Mouse (Mus musculus) forebrain, embryonic 11.5 days (tissue): Measurements from ENCODE around the gene Smad1. TPM values are rescaled to one million over a fixed set of nuclear protein-coding genes. Genes with fewer than 3 reads are reported as not detected.

Source experiments
- ATAC-seq: fragments of 200-750 bp; cut with Nextera tagmentation; replicated peaks from 2 replicates; pipeline ENCODE4 v1.8.0; 2017; ENCODE audit warnings: moderate TSS enrichment; ENCODE audit not compliant: low FRiP score
- DNase-seq: peaks from one replicate; pipeline ENCODE4 v3.0.0-alpha.2; 2017; ENCODE audit warnings: low spot score
- H3K27ac ChIP-seq: fragments of 300-500 bp; sonication (generic); 2 replicates; pipeline ENCODE4 v1.5.1; 2014; ENCODE audit warnings: low read depth, low read length
- H3K27me3 ChIP-seq: fragments of 300-500 bp; sonication (generic); 2 replicates; pipeline ENCODE4 v1.6.1; 2014; ENCODE audit warnings: mild to moderate bottlenecking, low read length, mixed read lengths; ENCODE audit not compliant: control insufficient read depth, insufficient read depth
- H3K36me3 ChIP-seq: fragments of 300-500 bp; sonication (generic); 2 replicates; pipeline ENCODE4 v1.6.1; 2014; ENCODE audit warnings: mild to moderate bottlenecking, low read length, moderate library complexity, mixed read lengths; ENCODE audit not compliant: control insufficient read depth, insufficient read depth
- H3K4me1 ChIP-seq: fragments of 300-500 bp; sonication (generic); replicated peaks from 2 replicates; pipeline ENCODE4 v1.6.1; 2014; ENCODE audit warnings: low read length, mixed read lengths; ENCODE audit not compliant: control insufficient read depth, insufficient read depth
- H3K4me2 ChIP-seq: fragments of 300-500 bp; sonication (generic); 2 replicates; pipeline ENCODE4 v1.6.1; 2014; ENCODE audit warnings: low read depth, mild to moderate bottlenecking, low read length, moderate library complexity, mixed read lengths; ENCODE audit not compliant: severe bottlenecking
- H3K4me3 ChIP-seq: fragments of 300-500 bp; sonication (generic); 2 replicates; pipeline ENCODE4 v1.5.1; 2014; ENCODE audit warnings: low read depth, low read length
- H3K9ac ChIP-seq: fragments of 300-500 bp; sonication (generic); 2 replicates; pipeline ENCODE4 v1.6.1; 2014; ENCODE audit warnings: low read length
- H3K9me3 ChIP-seq: fragments of 300-500 bp; sonication (generic); 2 replicates; pipeline ENCODE4 v1.6.1; 2016; ENCODE audit warnings: low read length, mixed read lengths; ENCODE audit not compliant: control insufficient read depth
- WGBS: fragments of 180-500 bp; shearing (Covaris S2); extraction: QIAGEN DNeasy Blood & Tissue Kit; methylation state at CpG from one replicate; pipeline ENCODE4 v1.1.7; 2014; 5-methylcytosine and 5-hydroxymethylcytosine counted together
- polyA plus RNA-seq: library from polyadenylated mRNA; unstranded; fragments of >200 nt; fragmentation: Nextera tagmentation; extraction: Ambion mirVana; gene quantifications from 2 replicates; pipeline ENCODE4 v1.2.1, GENCODE M21; 2014

Smad1 gene
- polyA plus RNA-seq, 1 experiment from 2014 or later = 57.6 TPM

DNA sequence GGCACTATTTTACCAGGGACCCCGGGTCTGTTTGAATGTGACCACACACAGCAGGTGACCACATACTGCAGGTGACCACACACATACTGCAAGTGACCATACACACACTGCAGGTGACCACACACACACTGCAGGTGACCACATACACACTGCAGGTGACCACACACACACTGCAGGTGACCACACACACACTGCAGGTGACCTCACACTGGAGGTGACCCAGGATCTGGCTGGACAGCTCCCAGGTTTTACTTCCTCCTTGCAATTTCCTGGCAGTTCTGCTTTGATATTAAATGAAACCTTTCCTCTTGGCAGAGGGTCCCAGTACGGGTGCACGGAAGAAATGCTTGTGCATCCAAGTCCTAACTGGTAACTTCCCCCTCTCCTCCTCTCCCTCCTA lies 75.3 kb downstream of the Smad1 start:
- H3K4me3 ChIP-seq = no peak overlapping the region
- peak; percentile 21 for DNase-seq
- no peak overlapping the region for H3K27ac ChIP-seq
- H3K4me2 ChIP-seq = no peak overlapping the region
- no peaks in the 10 kb centered on the region for H3K4me1 ChIP-seq
- no peaks in the 10 kb centered on the region for H3K27me3 ChIP-seq
- WGBS = 79% methylated on average over 3 of the region's 3 CpGs
- H3K9me3 ChIP-seq = no peaks in the 10 kb centered on the region
- ATAC-seq = no peak
- no peak overlapping the region for H3K9ac ChIP-seq
- no peaks in the 10 kb centered on the region for H3K36me3 ChIP-seq

DNA sequence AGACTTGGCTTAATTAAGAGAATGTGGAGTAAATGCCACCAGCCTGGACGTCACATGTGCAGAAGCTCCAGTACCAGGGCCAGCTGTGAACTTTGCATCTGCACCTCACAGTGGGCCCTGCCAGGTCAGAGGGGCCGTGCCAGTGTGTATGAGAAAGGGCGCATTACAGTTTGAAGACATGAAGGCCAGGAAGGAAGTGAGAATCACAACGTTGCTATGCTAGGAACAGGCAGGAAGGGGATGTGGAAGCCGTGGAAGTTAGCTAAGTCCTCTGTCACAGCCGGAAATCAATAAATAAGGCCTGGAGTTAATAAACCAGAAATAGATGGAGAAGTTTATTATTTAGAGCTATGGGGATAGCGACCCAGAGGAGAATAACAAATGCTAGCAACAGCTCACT lies 76.2 kb downstream of the Smad1 start:
- Histone ChIP-seq H3K4me1 (no peaks in the 10 kb centered on the region), H3K36me3 (no peaks in the 10 kb centered on the region), H3K4me2 (no peak overlapping the region), H3K9ac (no peak overlapping the region), H3K27me3 (no peaks in the 10 kb centered on the region), H3K27ac (no peak overlapping the region), H3K9me3 (no peaks in the 10 kb centered on the region), H3K4me3 (no peak overlapping the region)
- peak; percentile 42 for DNase-seq
- 81% methylated on average over 7 of the region's 7 CpGs for WGBS
- ATAC-seq = no peak

DNA sequence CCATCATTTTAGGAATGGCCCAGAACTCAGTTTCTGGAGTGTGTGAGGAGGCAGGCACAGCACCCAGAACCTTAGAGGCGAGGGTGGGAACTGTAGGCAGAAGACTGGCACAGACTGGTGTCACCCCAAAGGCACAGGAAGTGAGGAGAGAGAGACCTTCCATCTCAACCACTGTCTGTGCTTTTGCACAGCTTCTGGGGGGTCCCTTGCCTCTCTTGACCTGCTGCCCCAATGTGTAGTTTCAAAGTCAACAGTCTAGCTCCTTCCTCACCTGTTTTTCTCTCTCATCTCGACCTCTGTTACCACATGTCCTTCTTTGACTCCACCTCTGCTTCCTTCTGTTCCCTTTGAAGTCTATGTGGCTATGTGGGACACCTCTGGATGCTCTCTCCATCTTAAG lies 88.5 kb downstream of the Smad1 start:
- Histone ChIP-seq H3K27ac (no peak overlapping the region), H3K9ac (no peak overlapping the region), H3K4me2 (no peak overlapping the region), H3K36me3 (no peaks in the 10 kb centered on the region), H3K4me3 (no peak overlapping the region), H3K9me3 (no peaks in the 10 kb centered on the region), H3K27me3 (no peaks in the 10 kb centered on the region), H3K4me1 (no peaks in the 10 kb centered on the region)
- WGBS = 76% methylated on average over 2 of the region's 2 CpGs
- no peak for ATAC-seq
- no peak for DNase-seq

DNA sequence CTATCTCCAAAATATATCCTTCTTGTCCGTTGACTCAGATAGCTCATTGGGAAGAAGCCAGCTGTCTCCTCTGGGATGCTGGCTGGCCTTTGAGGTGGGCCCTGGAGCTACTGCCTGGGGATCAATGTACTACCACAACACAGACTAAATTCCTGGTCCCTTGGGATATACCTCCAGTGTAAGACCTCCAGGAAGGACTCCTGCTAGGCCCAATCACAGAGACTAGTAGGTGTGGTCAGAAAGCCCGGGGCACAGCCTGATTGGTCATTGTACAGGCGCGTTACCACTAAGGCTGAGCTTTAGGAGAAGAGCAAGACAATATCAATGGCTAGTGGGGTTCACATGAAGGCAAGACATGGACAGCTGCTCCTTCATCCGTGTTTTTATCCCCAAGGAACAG lies 93.4 kb downstream of the Smad1 start:
- no peak for DNase-seq
- Histone ChIP-seq H3K27ac (no peak overlapping the region), H3K4me3 (no peak overlapping the region), H3K36me3 (no peaks in the 10 kb centered on the region), H3K9me3 (no peaks in the 10 kb centered on the region), H3K27me3 (no peaks in the 10 kb centered on the region), H3K9ac (no peak overlapping the region), H3K4me1 (no peaks in the 10 kb centered on the region), H3K4me2 (no peak overlapping the region)
- WGBS = 65% methylated on average over 5 of the region's 5 CpGs
- ATAC-seq = no peak

DNA sequence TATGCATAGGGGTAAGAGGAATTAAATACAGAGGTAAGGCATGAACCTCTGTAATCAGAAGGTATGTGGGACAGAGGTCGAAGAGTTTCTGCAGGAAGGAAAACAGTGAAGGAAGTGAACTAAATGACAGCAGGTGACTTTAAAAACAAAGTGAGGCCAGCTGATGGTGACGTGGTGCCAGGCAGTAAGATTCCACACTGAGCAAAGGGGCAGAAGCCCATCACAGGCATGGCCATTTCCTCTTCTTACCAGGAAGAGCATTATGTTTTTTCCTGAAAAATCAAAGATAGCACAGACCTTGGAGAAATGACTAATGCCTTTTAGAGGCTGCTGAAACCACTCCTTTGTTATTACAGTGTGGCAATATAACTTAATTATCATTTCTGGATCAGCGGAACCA lies 97.8 kb downstream of the Smad1 start:
- Histone ChIP-seq H3K27me3 (no peaks in the 10 kb centered on the region), H3K4me2 (no peak overlapping the region), H3K9me3 (no peaks in the 10 kb centered on the region), H3K36me3 (no peaks in the 10 kb centered on the region), H3K4me3 (no peak overlapping the region), H3K9ac (no peak overlapping the region), H3K4me1 (no peaks in the 10 kb centered on the region), H3K27ac (no peak overlapping the region)
- no peak for DNase-seq
- no peak for ATAC-seq
- 84% methylated on average over 3 of the region's 3 CpGs for WGBS

DNA sequence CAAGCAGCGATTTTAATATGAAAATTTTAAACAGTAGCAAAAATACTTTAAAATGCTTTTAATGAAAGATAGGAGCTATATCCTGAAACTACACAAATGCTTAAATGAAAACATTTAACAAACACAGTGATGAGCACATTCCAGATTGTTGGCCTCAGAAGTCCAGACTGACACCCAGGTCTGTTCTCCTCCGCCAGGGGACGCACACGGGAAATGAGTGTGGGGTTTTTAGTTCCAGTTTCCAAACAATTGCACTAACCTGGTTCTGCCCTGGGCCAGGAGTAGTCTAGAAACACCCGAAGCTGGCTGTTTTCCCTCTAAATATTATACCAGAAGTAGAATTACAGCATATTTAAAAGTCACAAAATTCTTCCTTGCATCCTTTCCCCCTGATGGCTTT lies 99.6 kb downstream of the Smad1 start:
- peaks cover 5% of the 10 kb centered on the region; the same call in 1 of the 2 replicates for H3K4me1 ChIP-seq
- 88% methylated on average over 5 of the region's 5 CpGs for WGBS
- H3K27ac ChIP-seq = no peak overlapping the region
- DNase-seq (no peak), ATAC-seq (no peak)
- no peak overlapping the region for H3K9ac ChIP-seq
- no peaks in the 10 kb centered on the region for H3K36me3 ChIP-seq
- H3K27me3 ChIP-seq = no peaks in the 10 kb centered on the region
- H3K4me3 ChIP-seq = no peak overlapping the region
- H3K9me3 ChIP-seq = no peaks in the 10 kb centered on the region
- no peak overlapping the region for H3K4me2 ChIP-seq

DNA sequence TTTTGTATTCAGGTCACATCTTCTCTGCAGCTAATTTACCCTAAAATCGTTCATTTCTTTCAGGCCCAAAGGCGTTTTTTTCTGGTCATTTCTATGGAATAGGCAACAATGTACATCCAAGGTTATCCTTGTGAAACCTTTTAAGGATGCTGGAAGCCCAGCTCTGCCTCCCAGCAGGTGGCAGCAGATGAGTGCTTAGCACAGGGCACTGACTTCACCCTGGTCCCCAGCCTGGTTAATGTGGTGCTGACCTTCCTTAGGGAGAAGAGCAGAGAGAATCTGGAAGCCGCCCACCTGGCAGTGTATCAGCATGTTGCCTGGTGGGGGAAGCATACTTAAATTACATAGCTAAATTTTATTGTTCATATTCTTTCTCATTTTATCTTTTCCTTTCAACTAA lies 101.6 kb downstream of the Smad1 start:
- DNase-seq (peak; percentile 69), ATAC-seq (no peak)
- WGBS = 36% methylated on average over 3 of the region's 3 CpGs
- Histone ChIP-seq H3K27ac (no peak overlapping the region), H3K4me2 (no peak overlapping the region), H3K4me3 (no peak overlapping the region), H3K36me3 (no peaks in the 10 kb centered on the region), H3K9ac (no peak overlapping the region), H3K27me3 (no peaks in the 10 kb centered on the region), H3K9me3 (no peaks in the 10 kb centered on the region), H3K4me1 (peaks cover 5% of the 10 kb centered on the region; the same call in 1 of the 2 replicates)

DNA sequence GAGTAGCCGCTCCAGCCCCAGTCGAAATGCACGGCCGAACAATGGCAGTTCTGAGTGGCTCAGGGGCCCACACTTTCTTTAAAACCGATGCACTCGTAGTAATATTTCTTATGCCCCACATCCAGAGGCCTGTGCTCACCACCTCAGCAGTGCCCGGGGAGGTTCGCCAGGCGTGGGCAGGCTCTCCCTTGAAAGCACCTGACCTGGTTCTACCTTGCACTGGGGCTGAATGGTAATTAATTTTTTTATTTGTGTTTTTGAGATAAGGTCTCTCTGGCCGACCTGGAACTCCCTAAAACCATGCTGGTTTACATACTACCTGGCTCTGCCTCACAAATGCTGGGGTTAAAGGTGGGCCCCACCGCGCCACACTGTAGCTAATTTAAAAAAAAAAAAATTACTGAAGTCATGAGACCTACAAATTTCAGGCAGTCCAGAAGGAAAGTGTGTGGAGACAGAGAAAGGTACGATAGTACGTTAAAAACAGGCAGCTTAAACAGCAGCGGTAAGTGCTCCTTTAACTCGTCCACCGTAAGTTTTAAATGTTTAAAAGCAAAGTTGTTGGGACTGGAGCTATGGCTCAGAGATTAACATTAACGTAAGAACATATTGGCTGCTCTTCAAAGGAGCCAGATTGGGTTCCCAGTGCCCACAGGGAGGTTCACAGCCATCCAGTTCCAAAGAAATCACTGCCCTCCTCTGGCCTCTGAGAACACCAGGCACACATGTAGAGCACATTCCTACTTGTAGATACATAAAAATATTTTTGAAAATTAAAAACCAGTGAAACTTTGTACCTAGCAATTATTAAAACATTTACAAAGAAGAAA lies 103.8 kb downstream of the Smad1 start:
- peak overlapping the region; percentile 50 for H3K4me3 ChIP-seq
- peak overlapping the region; percentile 93 for H3K27ac ChIP-seq
- H3K4me1 ChIP-seq = peaks cover 5% of the 10 kb centered on the region; the same call in 1 of the 2 replicates
- H3K9me3 ChIP-seq = no peaks in the 10 kb centered on the region
- no peak; the same call in 1 of the 2 replicates for ATAC-seq
- H3K36me3 ChIP-seq = no peaks in the 10 kb centered on the region
- DNase-seq = no peak
- peak overlapping the region; percentile 84 for H3K4me2 ChIP-seq
- H3K27me3 ChIP-seq = no peaks in the 10 kb centered on the region
- WGBS = 17% methylated on average over 18 of the region's 18 CpGs
- peak overlapping the region; percentile 87 for H3K9ac ChIP-seq
